Mouse (Mus musculus) ES-Bruce4 (cell line): ENCODE results near the gene Cpa2. TPM values are rescaled to one million over a fixed set of nuclear protein-coding genes. Genes with fewer than 3 reads are reported as not detected.

ENCODE experiments used
- H3K27ac ChIP-seq: 2 replicates; pipeline ENCODE4 v1.5.1; 2012; ENCODE audit warnings: low read length, inconsistent platforms; ENCODE audit not compliant: insufficient read depth
- H3K27me3 ChIP-seq: 2 replicates; pipeline ENCODE4 v1.6.1; 2012; ENCODE audit warnings: mild to moderate bottlenecking, low read length, inconsistent platforms; ENCODE audit not compliant: control insufficient read depth, poor library complexity, insufficient read depth, severe bottlenecking
- H3K36me3 ChIP-seq: 2 replicates; pipeline ENCODE4 v1.6.1; 2012; ENCODE audit warnings: inconsistent platforms, mild to moderate bottlenecking, low read length, moderate library complexity; ENCODE audit not compliant: control insufficient read depth, poor library complexity, insufficient read depth, severe bottlenecking
- H3K4me1 ChIP-seq: one replicate; pipeline ENCODE4 v1.8.1; 2011; ENCODE audit warnings: low read length; ENCODE audit not compliant: control insufficient read depth, insufficient read depth
- H3K4me3 ChIP-seq: 2 replicates; pipeline ENCODE4 v1.5.1; 2011; ENCODE audit warnings: low read depth, mild to moderate bottlenecking, low read length
- H3K9ac ChIP-seq: 2 replicates; pipeline ENCODE4 v1.6.1; 2012; ENCODE audit warnings: low read depth, mild to moderate bottlenecking, inconsistent platforms; ENCODE audit not compliant: poor library complexity, severe bottlenecking
- H3K9me3 ChIP-seq: replicated peaks from 2 replicates; pipeline ENCODE4 v1.6.1; 2012; ENCODE audit warnings: mild to moderate bottlenecking, low read length, inconsistent platforms; ENCODE audit not compliant: control insufficient read depth, poor library complexity, insufficient read depth, severe bottlenecking
- CTCF ChIP-seq: IDR thresholded peaks from one replicate; pipeline ENCODE4 v1.8.1; 2011; ENCODE audit warnings: low read depth, low read length
- EP300 ChIP-seq: IDR thresholded peaks from 2 replicates; pipeline ENCODE4 v1.6.1; 2011; ENCODE audit warnings: low read depth, low read length; ENCODE audit not compliant: insufficient read depth
- POLR2A ChIP-seq: IDR thresholded peaks from one replicate; pipeline ENCODE4 v1.8.1; 2011; ENCODE audit warnings: low read length; ENCODE audit not compliant: insufficient read depth
- polyA plus RNA-seq: library from polyadenylated mRNA; stranded (reverse); fragments of >200 nt; gene quantifications from 2 replicates; pipeline ENCODE4 v1.2.4, GENCODE M21; 2011; ENCODE audit warnings: low read depth; ENCODE audit not compliant: missing spikeins, insufficient read depth, insufficient read length

Gene Cpa2
- polyA plus RNA-seq, 1 experiment: 1.5 TPM

DNA sequence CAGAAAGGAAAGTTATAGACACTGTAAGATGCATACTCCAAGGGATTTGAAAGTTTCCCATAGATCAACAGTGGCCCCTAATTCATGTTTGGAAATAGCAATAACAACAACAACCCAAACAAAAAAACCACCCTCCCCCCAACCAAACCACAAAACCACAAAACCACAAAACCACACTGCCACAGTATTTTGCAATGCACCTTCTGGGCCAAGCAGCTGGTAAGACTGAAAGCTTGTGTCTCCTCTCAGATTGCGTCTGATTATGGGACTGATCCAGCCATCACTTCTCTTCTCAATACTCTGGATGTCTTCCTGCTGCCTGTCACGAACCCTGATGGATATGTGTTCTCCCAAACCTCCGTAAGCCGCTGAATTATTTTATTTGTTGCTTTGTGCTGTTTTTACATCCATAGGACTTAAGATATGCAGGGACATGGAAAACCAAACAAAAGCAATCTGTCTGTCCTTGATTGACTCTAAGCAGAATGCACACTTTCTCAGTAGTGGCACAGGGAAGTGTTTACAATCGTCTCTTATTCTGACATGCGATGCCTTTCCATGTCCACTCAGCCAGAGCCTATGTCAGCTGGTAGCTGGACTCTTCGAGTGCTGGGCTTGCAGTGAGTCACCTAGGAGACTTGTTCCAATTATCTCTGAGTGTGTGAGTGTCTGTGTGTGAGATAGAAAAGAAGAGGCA, 9.3 kb downstream of the Cpa2 start:
- TF ChIP-seq POLR2A (no peak), EP300 (no peak), CTCF (no peak)
- Histone ChIP-seq H3K36me3 (no peaks in the 10 kb centered on the region), H3K9ac (no peak overlapping the region), H3K9me3 (no peaks in the 10 kb centered on the region), H3K4me1 (no peaks in the 10 kb centered on the region), H3K27ac (no peak overlapping the region), H3K27me3 (no peaks in the 10 kb centered on the region), H3K4me3 (no peak overlapping the region)

DNA sequence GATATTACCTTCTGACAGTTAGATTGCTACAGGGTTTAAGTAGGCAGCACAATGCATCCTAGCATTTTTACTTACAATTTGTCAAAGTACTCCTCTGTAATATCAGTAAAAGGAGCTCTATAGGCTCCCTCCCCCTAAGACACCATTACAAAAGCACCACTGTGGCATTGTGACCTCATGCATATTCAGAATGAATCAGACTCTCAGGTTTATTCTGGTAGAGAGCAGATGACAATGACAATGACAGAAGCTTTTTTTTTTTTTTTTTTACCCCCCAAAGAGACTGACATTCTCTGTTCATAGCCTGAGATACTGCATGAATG, 9.8 kb downstream of the Cpa2 start:
- TF ChIP-seq EP300: no peak
- no peak for TF ChIP-seq POLR2A
- no peak for TF ChIP-seq CTCF
- H3K9ac ChIP-seq: no peak overlapping the region
- no peak overlapping the region for H3K4me3 ChIP-seq
- no peaks in the 10 kb centered on the region for H3K9me3 ChIP-seq
- H3K36me3 ChIP-seq: no peaks in the 10 kb centered on the region
- no peak overlapping the region for H3K27ac ChIP-seq
- no peaks in the 10 kb centered on the region for H3K4me1 ChIP-seq
- H3K27me3 ChIP-seq: no peaks in the 10 kb centered on the region

DNA sequence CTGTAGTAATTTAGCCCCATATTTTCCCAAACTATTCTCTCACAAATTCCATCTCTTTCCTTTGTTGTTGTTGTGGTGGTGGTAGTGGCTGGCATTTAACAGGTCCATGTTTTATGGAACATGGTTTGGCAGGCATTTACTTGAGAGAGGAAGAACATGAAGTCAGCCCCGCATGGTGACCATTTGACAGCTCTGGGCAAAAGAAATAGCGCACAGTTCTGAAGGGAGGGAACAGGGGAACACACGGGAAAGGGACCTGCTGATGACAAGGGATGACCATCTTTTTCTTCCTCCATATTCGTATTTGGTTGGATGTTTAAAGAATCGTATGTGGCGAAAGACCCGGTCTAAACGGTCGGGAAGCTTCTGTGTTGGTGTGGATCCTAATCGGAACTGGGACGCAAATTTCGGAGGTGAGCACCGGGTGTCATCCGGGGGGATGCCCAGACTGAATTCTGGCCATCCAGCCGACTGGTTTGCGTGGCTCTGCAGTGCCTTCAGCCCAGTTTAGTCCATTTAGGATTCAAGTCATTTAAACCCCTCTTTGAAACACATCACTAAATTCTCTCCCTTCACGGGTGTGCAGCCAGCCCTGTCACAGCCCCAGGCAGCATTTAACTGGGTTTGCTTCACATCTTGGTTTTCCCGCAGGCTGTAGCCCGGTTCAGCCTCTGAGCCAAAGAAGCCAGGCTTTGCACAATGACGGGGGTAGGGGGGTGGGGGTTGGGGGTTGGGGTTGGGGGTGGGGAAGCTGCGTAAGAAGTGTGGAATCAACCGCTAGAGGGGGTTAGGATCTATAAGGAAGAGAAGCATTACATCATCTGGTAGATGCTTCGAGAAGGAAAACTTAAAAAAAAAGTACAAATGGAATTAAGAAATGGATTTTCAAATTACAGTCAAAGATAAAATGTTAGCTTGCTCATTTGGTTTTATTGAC, 10.5 kb downstream of the Cpa2 start:
- Histone ChIP-seq H3K4me3 (0 out of 2 replicates have a peak overlapping the region, but pooled peaks have one; percentile 4), H3K9ac (no peak overlapping the region), H3K4me1 (no peaks in the 10 kb centered on the region)

DNA sequence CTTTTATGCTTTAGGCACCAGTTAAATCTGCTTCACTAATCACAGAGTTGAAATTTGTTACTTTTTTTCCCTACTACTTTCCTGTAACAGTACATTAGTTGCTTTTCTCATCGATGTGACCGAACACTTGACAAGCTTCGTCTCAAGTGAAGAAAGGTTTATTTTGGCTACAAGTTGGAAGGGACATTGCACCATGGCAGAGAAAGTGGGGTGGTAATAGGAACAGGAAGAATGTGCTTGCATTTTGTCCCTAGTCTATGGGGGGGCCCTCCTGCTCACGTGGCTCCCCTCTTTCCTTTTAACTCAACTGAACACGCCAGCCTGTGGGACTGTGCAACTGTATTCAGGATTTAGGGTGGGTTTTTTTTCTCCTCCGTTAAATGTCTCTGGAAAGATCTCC, 11.2 kb downstream of the Cpa2 start:
- no peaks in the 10 kb centered on the region for H3K9me3 ChIP-seq
- TF ChIP-seq CTCF (no peak), EP300 (no peak), POLR2A (no peak)
- no peak overlapping the region for H3K4me3 ChIP-seq
- no peak overlapping the region for H3K9ac ChIP-seq
- no peaks in the 10 kb centered on the region for H3K27me3 ChIP-seq
- no peaks in the 10 kb centered on the region for H3K4me1 ChIP-seq
- no peaks in the 10 kb centered on the region for H3K36me3 ChIP-seq
- no peak overlapping the region for H3K27ac ChIP-seq

More for the DNA sequence above, 10.5 kb downstream of the Cpa2 start:
- no peak for TF ChIP-seq CTCF
- no peak for TF ChIP-seq POLR2A
- TF ChIP-seq EP300: no peak
- H3K36me3 ChIP-seq: no peaks in the 10 kb centered on the region
- H3K27ac ChIP-seq: no peak overlapping the region
- no peaks in the 10 kb centered on the region for H3K9me3 ChIP-seq
- no peaks in the 10 kb centered on the region for H3K27me3 ChIP-seq

DNA sequence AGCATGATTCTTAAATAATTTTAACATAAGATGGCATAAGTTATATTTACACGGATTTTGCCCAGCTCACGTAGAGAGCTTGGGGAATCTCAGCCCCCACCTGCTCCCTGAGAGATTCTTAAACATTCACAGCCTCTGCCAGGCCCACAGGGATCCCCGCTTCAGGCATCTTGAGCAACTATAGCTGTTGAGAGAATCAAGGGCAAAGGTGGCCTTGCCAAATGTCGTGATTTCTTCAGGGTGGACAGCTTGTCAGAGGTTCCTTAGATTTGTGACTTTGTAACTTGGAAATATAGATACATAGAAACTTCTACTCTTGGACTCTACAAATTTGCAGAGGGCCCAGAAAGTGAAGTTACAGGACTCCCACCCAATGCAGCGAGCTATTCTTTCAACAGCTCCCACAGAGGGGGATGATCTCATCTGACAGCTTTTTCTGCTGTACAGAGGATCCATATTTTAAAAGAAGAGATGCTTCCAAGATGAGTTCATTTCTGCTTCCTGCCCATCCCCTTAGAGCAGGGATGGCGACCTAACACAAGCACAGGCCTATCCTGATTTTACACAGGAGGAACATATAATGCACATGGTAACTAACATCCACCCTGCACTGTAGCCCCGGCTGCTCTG, 12.1 kb downstream of the Cpa2 start:
- Histone ChIP-seq H3K9me3 (no peaks in the 10 kb centered on the region), H3K36me3 (no peaks in the 10 kb centered on the region), H3K4me1 (no peaks in the 10 kb centered on the region), H3K27ac (no peak overlapping the region), H3K4me3 (no peak overlapping the region), H3K27me3 (no peaks in the 10 kb centered on the region), H3K9ac (no peak overlapping the region)
- TF ChIP-seq POLR2A: no peak
- TF ChIP-seq EP300: no peak
- no peak for TF ChIP-seq CTCF

DNA sequence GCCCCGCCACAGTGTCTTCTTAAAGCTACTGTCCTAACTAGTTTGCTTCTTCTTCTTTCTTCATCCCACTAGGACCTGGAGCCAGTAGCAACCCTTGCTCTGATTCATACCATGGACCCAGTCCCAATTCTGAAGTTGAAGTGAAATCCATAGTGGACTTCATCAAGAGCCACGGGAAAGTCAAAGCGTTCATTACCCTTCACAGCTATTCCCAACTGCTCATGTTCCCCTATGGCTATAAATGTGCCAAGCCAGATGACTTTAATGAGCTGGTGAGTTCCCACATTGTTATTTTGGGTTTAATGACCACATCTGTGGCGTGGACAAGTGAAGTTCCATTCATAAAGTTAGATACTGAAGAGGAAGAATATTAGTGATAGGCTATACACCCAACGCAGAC, 12.7 kb downstream of the Cpa2 start:
- no peaks in the 10 kb centered on the region for H3K4me1 ChIP-seq
- no peaks in the 10 kb centered on the region for H3K9me3 ChIP-seq
- H3K4me3 ChIP-seq: no peak overlapping the region
- H3K27ac ChIP-seq: no peak overlapping the region
- H3K36me3 ChIP-seq: no peaks in the 10 kb centered on the region
- no peaks in the 10 kb centered on the region for H3K27me3 ChIP-seq
- no peak overlapping the region for H3K9ac ChIP-seq
- TF ChIP-seq CTCF (no peak), EP300 (no peak), POLR2A (no peak)
